Mouse (Mus musculus) forebrain, embryonic 15.5 days (tissue): ENCODE measurements at regions not wholly inside any gene's neighbourhood (a gene's known extent, or its start where the extent isn't known, plus 50 kb on each side); places are given as distances from the start of the nearest gene placed in this dataset.

Experiments
- ATAC-seq: fragments of 200-750 bp; cut with Nextera tagmentation; replicated peaks from 2 replicates; pipeline ENCODE4 v1.8.0; 2017; ENCODE audit warnings: mild to moderate bottlenecking, moderate TSS enrichment, moderate library complexity
- H3K27ac ChIP-seq: fragments of 300-500 bp; sonication (generic); replicated peaks from 2 replicates; pipeline ENCODE4 v1.5.1; 2015; ENCODE audit warnings: mild to moderate bottlenecking, inconsistent platforms
- H3K27me3 ChIP-seq: fragments of 300-500 bp; sonication (generic); 2 replicates; pipeline ENCODE4 v1.6.1; 2015; ENCODE audit warnings: inconsistent platforms
- H3K36me3 ChIP-seq: fragments of 300-500 bp; sonication (generic); 2 replicates; pipeline ENCODE4 v1.6.1; 2015; ENCODE audit warnings: mild to moderate bottlenecking, inconsistent platforms
- H3K4me1 ChIP-seq: fragments of 300-500 bp; sonication (generic); 2 replicates; pipeline ENCODE4 v1.6.1; 2015; ENCODE audit warnings: inconsistent platforms
- H3K4me2 ChIP-seq: fragments of 300-500 bp; sonication (generic); replicated peaks from 2 replicates; pipeline ENCODE4 v1.6.1; 2015; ENCODE audit warnings: mild to moderate bottlenecking, inconsistent platforms
- H3K4me3 ChIP-seq: fragments of 300-500 bp; sonication (generic); 2 replicates; pipeline ENCODE4 v1.5.1; 2015; ENCODE audit warnings: mild to moderate bottlenecking, inconsistent platforms
- H3K9ac ChIP-seq: fragments of 300-500 bp; sonication (generic); replicated peaks from 2 replicates; pipeline ENCODE4 v1.6.1; 2015; ENCODE audit warnings: mild to moderate bottlenecking, inconsistent platforms
- H3K9me3 ChIP-seq: fragments of 300-500 bp; sonication (generic); 2 replicates; pipeline ENCODE4 v1.6.1; 2016; ENCODE audit warnings: inconsistent platforms
- WGBS: fragments of 180-500 bp; shearing (Covaris S2); methylation state at CpG from one replicate; pipeline ENCODE4 v1.1.7; 2015; ENCODE audit warnings: mixed read lengths; 5-methylcytosine and 5-hydroxymethylcytosine counted together

DNA sequence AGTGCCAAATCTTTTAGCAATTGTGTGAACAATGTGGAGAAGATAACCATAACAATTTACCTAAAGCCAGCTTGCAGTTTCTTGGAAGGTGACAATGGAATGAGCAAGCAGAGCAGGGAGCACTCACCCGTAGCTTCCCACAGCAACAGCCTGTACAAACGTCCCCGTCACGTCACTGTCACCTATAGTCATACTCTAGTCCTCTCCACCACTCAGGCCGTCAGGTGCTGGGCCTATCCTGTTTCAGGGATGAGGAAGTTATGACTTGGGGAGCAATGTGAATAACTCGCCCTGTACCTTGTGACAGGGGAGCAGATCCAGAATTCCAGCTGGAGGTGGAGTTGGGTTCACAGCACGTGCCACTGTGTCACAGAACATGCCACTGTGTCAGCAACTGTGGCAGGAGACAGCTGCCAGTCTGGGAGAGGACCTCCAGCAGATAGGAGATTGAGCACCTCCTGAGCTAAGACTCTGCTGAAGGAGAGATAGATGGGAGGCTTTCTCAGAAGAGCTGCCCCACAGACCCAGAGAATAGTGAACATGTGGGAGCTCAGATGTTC lies 73.4 kb upstream of the Egln3 start:
- Histone ChIP-seq H3K4me2 (no peak overlapping the region), H3K9me3 (no peaks in the 10 kb centered on the region), H3K4me1 (peaks cover 3% of the 10 kb centered on the region; the same call in 1 of the 2 replicates), H3K9ac (no peak overlapping the region), H3K4me3 (no peak overlapping the region), H3K27ac (no peak overlapping the region), H3K36me3 (no peaks in the 10 kb centered on the region), H3K27me3 (no peaks in the 10 kb centered on the region)
- WGBS = 79% methylated on average over 7 of the region's 7 CpGs
- no peak for ATAC-seq

GRCm38 (mm10) chr12:54273506-54273905 lies 69.8 kb upstream of the Egln3 start:
- Histone ChIP-seq H3K4me1 (peaks cover 6% of the 10 kb centered on the region; the same call in 1 of the 2 replicates), H3K4me3 (no peak overlapping the region), H3K36me3 (no peaks in the 10 kb centered on the region), H3K27me3 (no peaks in the 10 kb centered on the region), H3K9me3 (no peaks in the 10 kb centered on the region), H3K4me2 (no peak overlapping the region), H3K27ac (no peak overlapping the region), H3K9ac (no peak overlapping the region)
- WGBS = 90% methylated on average over 4 of the region's 4 CpGs
- ATAC-seq = no peak

DNA sequence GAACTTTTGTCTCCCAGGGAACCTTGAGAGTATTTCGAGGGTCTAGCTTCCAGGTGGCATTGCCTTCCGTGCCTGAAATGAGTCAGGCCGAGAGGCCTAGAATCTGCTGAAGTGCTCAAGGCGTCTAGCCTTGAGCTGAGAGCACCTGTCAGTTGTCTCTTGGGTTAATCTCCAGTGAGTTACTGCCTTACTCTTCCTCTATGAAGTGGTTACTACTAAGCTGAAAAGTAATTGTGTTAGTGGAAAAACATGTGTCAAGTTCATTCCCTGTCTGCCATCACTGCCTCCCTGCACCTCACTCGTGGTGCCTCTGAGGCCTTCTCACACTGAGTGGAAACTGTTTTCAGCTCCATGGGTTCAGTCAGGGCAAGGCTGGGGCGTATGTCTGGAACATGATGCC lies 69.0 kb upstream of the Egln3 start:
- H3K9ac ChIP-seq = no peak overlapping the region
- ATAC-seq = no peak
- H3K4me2 ChIP-seq = no peak overlapping the region
- H3K36me3 ChIP-seq = no peaks in the 10 kb centered on the region
- no peaks in the 10 kb centered on the region for H3K9me3 ChIP-seq
- no peaks in the 10 kb centered on the region for H3K27me3 ChIP-seq
- H3K4me1 ChIP-seq = peaks cover 6% of the 10 kb centered on the region; the same call in 1 of the 2 replicates
- 88% methylated on average over 6 of the region's 6 CpGs for WGBS
- no peak overlapping the region for H3K27ac ChIP-seq
- no peak overlapping the region for H3K4me3 ChIP-seq

DNA sequence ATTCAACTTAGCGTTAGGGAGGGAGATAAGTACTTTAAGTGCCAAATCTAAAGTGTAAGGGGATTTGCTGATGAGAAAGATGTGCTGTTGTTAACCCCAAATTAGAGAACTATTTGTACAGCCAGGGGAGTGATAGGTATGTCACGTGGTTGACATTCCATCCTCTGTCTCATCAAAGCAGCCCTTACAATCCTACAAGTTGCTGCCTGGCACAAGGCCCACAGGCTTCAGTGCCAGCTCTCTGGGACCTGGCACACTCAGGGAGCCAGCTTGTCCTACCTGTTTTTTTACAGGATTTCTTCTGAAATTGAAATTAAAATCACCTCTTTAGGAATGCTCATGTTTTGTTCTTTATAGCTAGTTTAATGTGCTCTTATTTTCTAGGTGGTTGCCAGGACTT lies 68.6 kb upstream of the Egln3 start:
- Histone ChIP-seq H3K9ac (no peak overlapping the region), H3K27ac (no peak overlapping the region), H3K9me3 (no peaks in the 10 kb centered on the region), H3K4me3 (no peak overlapping the region), H3K36me3 (no peaks in the 10 kb centered on the region), H3K27me3 (no peaks in the 10 kb centered on the region), H3K4me1 (peaks cover 6% of the 10 kb centered on the region; the same call in 1 of the 2 replicates), H3K4me2 (no peak overlapping the region)
- ATAC-seq = no peak
- 48% methylated on average over 2 of the region's 2 CpGs for WGBS

GRCm38 (mm10) chr12:54265852-54266251 lies 62.2 kb upstream of the Egln3 start:
- no peak for ATAC-seq
- no peaks in the 10 kb centered on the region for H3K9me3 ChIP-seq
- no peak overlapping the region for H3K27ac ChIP-seq
- no peak overlapping the region for H3K9ac ChIP-seq
- no peaks in the 10 kb centered on the region for H3K27me3 ChIP-seq
- WGBS = 93% methylated on average over 3 of the region's 3 CpGs
- peaks cover 15% of the 10 kb centered on the region; the same call in 1 of the 2 replicates for H3K4me1 ChIP-seq
- no peak overlapping the region for H3K4me3 ChIP-seq
- no peak overlapping the region for H3K4me2 ChIP-seq
- H3K36me3 ChIP-seq = no peaks in the 10 kb centered on the region

DNA sequence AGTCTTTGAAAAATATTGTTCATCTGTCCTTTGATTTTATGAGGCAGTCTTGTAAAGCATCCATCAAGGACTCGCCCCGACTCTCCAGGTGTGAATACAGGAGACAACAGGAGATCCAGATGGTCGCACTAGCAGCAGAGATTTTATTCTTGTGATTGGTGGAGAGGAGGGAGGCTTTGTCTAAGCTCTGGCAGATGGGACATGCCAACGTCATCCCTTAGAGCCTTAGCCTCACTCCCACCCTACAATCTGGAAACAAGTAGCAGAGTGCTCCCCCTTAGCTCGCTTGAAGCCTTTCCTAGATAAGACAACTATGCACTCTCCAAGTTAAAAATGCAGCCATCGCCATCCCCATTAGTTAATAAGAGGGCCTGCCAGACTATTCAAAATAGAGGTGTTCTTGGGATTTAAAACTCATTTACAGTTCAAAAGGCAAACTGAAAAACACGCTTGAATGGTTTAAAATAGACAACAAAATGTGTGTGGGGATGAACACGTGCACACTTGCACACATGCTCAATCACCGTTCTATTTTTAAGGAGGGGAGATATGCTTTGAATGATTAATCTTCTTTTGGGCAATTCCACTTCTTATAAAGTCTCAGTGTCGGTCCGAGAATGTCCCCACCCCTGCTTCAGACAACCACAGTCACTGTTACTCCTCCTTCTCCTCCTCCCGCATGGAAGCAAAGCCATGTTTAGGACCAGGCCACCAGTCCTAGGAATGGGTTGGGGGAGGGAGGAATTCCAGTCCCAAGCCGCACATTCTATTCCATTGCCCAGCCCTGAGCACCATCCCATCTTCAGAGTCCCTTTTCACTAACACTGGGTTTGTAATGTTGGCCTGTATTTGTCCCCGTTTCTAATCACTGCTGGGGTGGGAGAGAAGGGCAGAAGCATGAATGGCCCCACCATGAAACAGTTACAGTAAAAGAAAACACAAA lies 61.5 kb upstream of the Egln3 start:
- H3K27ac ChIP-seq = no peak overlapping the region
- no peaks in the 10 kb centered on the region for H3K27me3 ChIP-seq
- ATAC-seq = 0 out of 2 replicates have a peak, but pooled peaks have one; percentile 57
- H3K36me3 ChIP-seq = no peaks in the 10 kb centered on the region
- peaks cover 15% of the 10 kb centered on the region; the same call in 1 of the 2 replicates for H3K4me1 ChIP-seq
- H3K9me3 ChIP-seq = no peaks in the 10 kb centered on the region
- 41% methylated on average over 14 of the region's 14 CpGs for WGBS
- H3K9ac ChIP-seq = no peak overlapping the region
- H3K4me2 ChIP-seq = no peak overlapping the region
- H3K4me3 ChIP-seq = no peak overlapping the region

- ATAC-seq = no peak
- H3K27ac ChIP-seq = 0 out of 2 replicates have a peak overlapping the region, but pooled peaks have one; percentile 15
Measured at GRCm38 (mm10) chr12:54264418-54264733, 60.7 kb upstream of the Egln3 start.

DNA sequence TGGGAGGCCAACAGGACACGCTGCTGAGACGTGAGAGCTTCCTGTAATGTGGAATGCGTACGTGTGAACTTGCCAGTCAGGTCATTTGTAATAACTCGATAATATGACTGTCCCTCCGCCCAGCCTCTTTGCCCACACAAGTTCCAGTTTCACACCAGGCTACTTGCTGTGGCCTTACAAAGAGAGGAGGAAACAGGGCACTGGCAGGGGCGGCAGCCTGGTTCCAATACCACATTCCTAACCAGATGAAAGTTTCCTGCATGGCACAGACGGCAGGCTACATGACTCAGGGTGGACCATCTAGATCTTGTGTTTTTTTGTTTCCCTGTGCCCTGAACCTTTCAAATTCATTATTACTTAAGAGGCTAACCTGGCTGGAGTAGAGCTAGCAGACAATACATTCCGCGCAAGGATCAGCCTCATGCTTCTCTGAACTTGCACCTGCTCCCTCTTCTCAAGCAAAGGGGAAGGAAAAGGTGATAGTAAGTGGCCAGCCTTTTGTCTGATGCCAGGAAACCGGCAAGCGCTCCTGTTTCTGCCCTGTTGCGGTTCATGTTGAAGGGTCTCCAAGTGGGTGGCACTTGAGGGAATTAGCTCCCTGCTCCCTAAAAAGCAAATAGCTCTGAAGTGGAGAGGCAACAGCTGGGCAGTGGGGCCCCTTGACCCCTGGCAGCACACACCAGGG lies 60.2 kb upstream of the Egln3 start:
- no peaks in the 10 kb centered on the region for H3K27me3 ChIP-seq
- H3K4me3 ChIP-seq = no peak overlapping the region
- no peaks in the 10 kb centered on the region for H3K36me3 ChIP-seq
- no peak for ATAC-seq
- WGBS = 68% methylated on average over 13 of the region's 13 CpGs
- H3K4me1 ChIP-seq = peaks cover 15% of the 10 kb centered on the region; the same call in 1 of the 2 replicates
- H3K27ac ChIP-seq = 0 out of 2 replicates have a peak overlapping the region, but pooled peaks have one; percentile 15
- H3K4me2 ChIP-seq = no peak overlapping the region
- no peaks in the 10 kb centered on the region for H3K9me3 ChIP-seq
- no peak overlapping the region for H3K9ac ChIP-seq

More at GRCm38 (mm10) chr12:54264418-54264733, 60.7 kb upstream of the Egln3 start:
- H3K9me3 ChIP-seq = no peaks in the 10 kb centered on the region
- H3K4me1 ChIP-seq = peaks cover 15% of the 10 kb centered on the region; the same call in 1 of the 2 replicates
- no peak overlapping the region for H3K4me3 ChIP-seq
- H3K36me3 ChIP-seq = no peaks in the 10 kb centered on the region
- H3K9ac ChIP-seq = no peak overlapping the region
- no peak overlapping the region for H3K4me2 ChIP-seq
- no peaks in the 10 kb centered on the region for H3K27me3 ChIP-seq
- 69% methylated on average over 4 of the region's 4 CpGs for WGBS

DNA sequence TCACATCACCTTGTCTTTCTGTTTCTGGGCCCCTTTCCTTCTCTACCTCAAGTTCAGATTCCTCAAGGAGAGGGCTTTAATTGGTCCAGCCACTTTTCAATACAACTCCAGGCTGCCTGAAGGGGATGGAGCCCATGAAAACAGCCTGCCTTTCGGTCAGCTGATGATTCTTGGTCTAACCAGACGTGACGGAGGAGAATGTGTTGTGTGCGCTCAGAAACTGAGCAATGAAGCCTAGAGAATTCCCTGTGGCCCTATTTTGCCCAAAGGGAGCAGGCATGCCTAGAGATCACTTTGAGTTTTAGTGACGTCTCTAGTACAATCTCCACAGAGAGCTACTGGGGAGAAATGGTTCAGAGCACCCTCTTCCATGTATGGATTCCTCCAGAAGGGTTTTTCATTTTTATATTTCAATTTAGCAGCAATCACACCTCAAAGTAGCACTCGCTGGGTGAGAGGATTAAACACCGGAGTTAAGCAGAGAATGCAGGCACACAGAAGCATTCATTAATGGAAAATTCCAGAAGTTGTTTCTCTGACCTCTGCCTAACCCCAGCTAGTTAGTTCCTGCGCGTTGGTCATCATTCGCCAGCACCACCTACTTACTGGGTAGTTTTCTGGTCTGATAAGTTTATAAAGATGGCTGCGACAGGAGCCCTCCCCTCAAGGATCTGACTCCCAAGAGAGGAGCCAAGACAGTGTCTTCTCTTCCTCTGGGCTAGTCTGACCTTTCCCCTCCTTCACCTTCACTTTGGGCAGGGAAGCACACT lies 58.8 kb upstream of the Egln3 start:
- WGBS = 83% methylated on average over 11 of the region's 11 CpGs
- H3K4me1 ChIP-seq = peaks cover 19% of the 10 kb centered on the region; the same call in 1 of the 2 replicates
- no peak for ATAC-seq

GRCm38 (mm10) chr12:54261426-54261825 lies 57.8 kb upstream of the Egln3 start:
- no peak overlapping the region for H3K4me2 ChIP-seq
- 0 out of 2 replicates have a peak overlapping the region, but pooled peaks have one; percentile 3 for H3K9ac ChIP-seq
- H3K27me3 ChIP-seq = no peaks in the 10 kb centered on the region
- ATAC-seq = no peak
- no peaks in the 10 kb centered on the region for H3K9me3 ChIP-seq
- 64% methylated on average over 5 of the region's 5 CpGs for WGBS
- no peaks in the 10 kb centered on the region for H3K36me3 ChIP-seq
- H3K4me1 ChIP-seq = peaks cover 19% of the 10 kb centered on the region; the same call in 1 of the 2 replicates
- H3K4me3 ChIP-seq = no peak overlapping the region
- no peak overlapping the region for H3K27ac ChIP-seq

More for the DNA sequence above, 58.8 kb upstream of the Egln3 start:
- Histone ChIP-seq H3K9ac (no peak overlapping the region), H3K9me3 (no peaks in the 10 kb centered on the region), H3K27ac (no peak overlapping the region), H3K4me3 (no peak overlapping the region), H3K36me3 (no peaks in the 10 kb centered on the region), H3K4me2 (no peak overlapping the region), H3K27me3 (no peaks in the 10 kb centered on the region)

- H3K9me3 ChIP-seq = no peaks in the 10 kb centered on the region
- H3K36me3 ChIP-seq = no peaks in the 10 kb centered on the region
- 82% methylated on average over 6 of the region's 6 CpGs for WGBS
- no peaks in the 10 kb centered on the region for H3K27me3 ChIP-seq
- ATAC-seq = no peak
- H3K4me3 ChIP-seq = no peak overlapping the region
- peaks cover 18% of the 10 kb centered on the region; the same call in 1 of the 2 replicates for H3K4me1 ChIP-seq
- no peak overlapping the region for H3K27ac ChIP-seq
- no peak overlapping the region for H3K4me2 ChIP-seq
- no peak overlapping the region for H3K9ac ChIP-seq
Measured at GRCm38 (mm10) chr12:54260502-54260901, 56.8 kb upstream of the Egln3 start.
